Mouse (Mus musculus) midbrain, embryonic 11.5 days (tissue): ENCODE data around the gene Senp3. TPM values are rescaled to one million over a fixed set of nuclear protein-coding genes. Genes with fewer than 3 reads are reported as not detected.

ENCODE experiments used
- ATAC-seq: fragments of 200-750 bp; cut with Nextera tagmentation; 2 replicates; pipeline ENCODE4 v1.8.0; 2017; ENCODE audit warnings: moderate TSS enrichment, moderate library complexity; ENCODE audit not compliant: low FRiP score
- DNase-seq: peaks from one replicate; pipeline ENCODE4 v3.0.0; 2015; ENCODE audit warnings: low spot score; ENCODE audit errors: missing footprints
- H3K27ac ChIP-seq: fragments of 300-500 bp; sonication (generic); 2 replicates; pipeline ENCODE4 v1.5.1; 2014; ENCODE audit warnings: low read depth, low read length
- H3K27me3 ChIP-seq: fragments of 300-500 bp; sonication (generic); 2 replicates; pipeline ENCODE4 v1.6.1; 2014; ENCODE audit warnings: mild to moderate bottlenecking, low read length, moderate library complexity, mixed read lengths; ENCODE audit not compliant: control insufficient read depth, insufficient read depth
- H3K36me3 ChIP-seq: fragments of 300-500 bp; sonication (generic); 2 replicates; pipeline ENCODE4 v1.6.1; 2014; ENCODE audit warnings: mild to moderate bottlenecking, low read length, moderate library complexity, mixed read lengths; ENCODE audit not compliant: control insufficient read depth, insufficient read depth
- H3K4me1 ChIP-seq: fragments of 300-500 bp; sonication (generic); 2 replicates; pipeline ENCODE4 v1.6.1; 2014; ENCODE audit warnings: low read length; ENCODE audit not compliant: control insufficient read depth, insufficient read depth
- H3K4me2 ChIP-seq: fragments of 300-500 bp; sonication (generic); 2 replicates; pipeline ENCODE4 v1.6.1; 2014; ENCODE audit warnings: mild to moderate bottlenecking, moderate library complexity
- H3K4me3 ChIP-seq: fragments of 300-500 bp; sonication (generic); 2 replicates; pipeline ENCODE4 v1.5.1; 2014; ENCODE audit warnings: low read depth, low read length
- H3K9ac ChIP-seq: fragments of 300-500 bp; sonication (generic); 2 replicates; pipeline ENCODE4 v1.6.1; 2014; ENCODE audit warnings: low read length
- H3K9me3 ChIP-seq: fragments of 300-500 bp; sonication (generic); 2 replicates; pipeline ENCODE4 v1.6.1; 2016; ENCODE audit warnings: low read length; ENCODE audit not compliant: control insufficient read depth
- WGBS: fragments of 180-500 bp; shearing (Covaris S2); extraction: QIAGEN DNeasy Blood & Tissue Kit; methylation state at CpG from one replicate; pipeline ENCODE4 v1.1.7; 2014; 5-methylcytosine and 5-hydroxymethylcytosine counted together
- polyA plus RNA-seq: library from polyadenylated mRNA; unstranded; fragments of >200 nt; fragmentation: Nextera tagmentation; extraction: Ambion mirVana; gene quantifications from 2 replicates; pipeline ENCODE4 v1.2.1, GENCODE M21; 2014

Gene Senp3
- polyA plus RNA-seq, 1 experiment from 2014 or later = 90.8 TPM

- no peak for ATAC-seq
- H3K4me1 ChIP-seq = peaks cover 10% of the 10 kb centered on the region
- no peaks in the 10 kb centered on the region for H3K9me3 ChIP-seq
- no peaks in the 10 kb centered on the region for H3K36me3 ChIP-seq
- H3K4me2 ChIP-seq = no peak within 1 kb of the TSS
- H3K27ac ChIP-seq = no peak within 1 kb of the TSS
- peak within 1 kb of the TSS; percentile 24; the same call in 1 of the 2 replicates for H3K9ac ChIP-seq
- WGBS = 72% methylated on average over 10 of the region's 10 CpGs
- DNase-seq = peak; percentile 71
- H3K27me3 ChIP-seq = no peaks in the 10 kb centered on the region
- no peak within 1 kb of the TSS for H3K4me3 ChIP-seq
These were observed 3.8 kb upstream of the Senp3 start, which contains the start of gene Tnfsf13 for GRCm38 (mm10) chr11:69685526-69686148. Gene Tnfsf13, minus strand, starts transcription at chr11:69685784.

GRCm38 (mm10) chr11:69684936-69685335 is 3.1 kb upstream of the Senp3 start:
- H3K36me3 ChIP-seq = peaks cover 3% of the 10 kb centered on the region; the same call in 1 of the 2 replicates
- DNase-seq = peak; percentile 59
- H3K9me3 ChIP-seq = no peaks in the 10 kb centered on the region
- H3K4me3 ChIP-seq = no peak overlapping the region
- WGBS = 77% methylated on average over 6 of the region's 6 CpGs
- H3K4me1 ChIP-seq = peaks cover 16% of the 10 kb centered on the region
- H3K9ac ChIP-seq = no peak overlapping the region; the same call in 1 of the 2 replicates
- H3K4me2 ChIP-seq = no peak overlapping the region
- no peak overlapping the region for H3K27ac ChIP-seq
- no peak for ATAC-seq
- H3K27me3 ChIP-seq = no peaks in the 10 kb centered on the region

- ATAC-seq = no peak
- 85% methylated on average over 12 of the region's 12 CpGs for WGBS
These were observed 2.4 kb upstream of the Senp3 start for GRCm38 (mm10) chr11:69684128-69684745.

GRCm38 (mm10) chr11:69683576-69683975 is 1.7 kb upstream of the Senp3 start:
- H3K9ac ChIP-seq = no peak overlapping the region
- ATAC-seq (no peak), DNase-seq (peak; percentile 68)
- H3K9me3 ChIP-seq = no peaks in the 10 kb centered on the region
- peaks cover 16% of the 10 kb centered on the region for H3K4me1 ChIP-seq
- H3K4me3 ChIP-seq = no peak overlapping the region
- no peak overlapping the region for H3K27ac ChIP-seq
- WGBS = 81% methylated on average over 7 of the region's 7 CpGs
- H3K4me2 ChIP-seq = no peak overlapping the region
- peaks cover 6% of the 10 kb centered on the region; the same call in 1 of the 2 replicates for H3K36me3 ChIP-seq
- no peaks in the 10 kb centered on the region for H3K27me3 ChIP-seq

More at GRCm38 (mm10) chr11:69684128-69684745, 2.4 kb upstream of the Senp3 start:
- H3K4me3 ChIP-seq = no peak overlapping the region
- peaks cover 6% of the 10 kb centered on the region; the same call in 1 of the 2 replicates for H3K36me3 ChIP-seq
- no peaks in the 10 kb centered on the region for H3K9me3 ChIP-seq
- no peak overlapping the region for H3K27ac ChIP-seq
- H3K27me3 ChIP-seq = no peaks in the 10 kb centered on the region
- no peak overlapping the region; the same call in 1 of the 2 replicates for H3K9ac ChIP-seq
- peak; percentile 79 for DNase-seq
- H3K4me2 ChIP-seq = no peak overlapping the region
- H3K4me1 ChIP-seq = peaks cover 16% of the 10 kb centered on the region

DNA sequence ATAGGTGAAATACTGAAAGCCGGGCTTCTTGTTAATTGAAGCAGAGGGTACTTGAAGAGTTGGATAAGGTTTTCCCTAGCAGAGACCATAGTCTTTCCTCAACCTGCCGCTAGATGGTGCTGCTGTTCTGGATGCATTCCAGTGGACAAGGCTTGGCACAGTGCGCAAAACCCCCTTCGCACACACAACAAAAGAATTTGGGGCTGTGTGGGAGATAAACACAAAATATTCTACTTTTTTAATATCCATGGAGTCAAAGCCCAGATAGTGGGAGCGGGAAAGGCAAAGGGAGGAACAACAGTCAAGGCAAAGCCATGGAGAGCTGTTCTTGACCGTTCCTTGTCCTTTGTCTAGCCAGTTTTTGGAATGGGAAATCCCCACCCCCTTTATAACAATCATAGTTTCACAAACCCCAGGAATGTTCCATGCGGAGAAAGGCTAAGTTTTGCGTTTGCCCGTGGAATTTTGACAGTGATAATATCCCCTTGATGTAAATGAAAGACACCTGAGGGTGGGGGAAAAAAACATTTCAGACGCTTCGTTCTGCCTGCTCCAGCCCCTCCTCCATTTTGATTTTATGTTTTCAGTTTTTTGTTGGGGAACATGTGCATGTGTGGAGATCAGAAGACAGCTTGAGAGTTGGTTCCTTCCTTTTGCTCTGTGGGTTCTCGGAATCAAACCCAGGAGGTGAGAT is 1.1 kb upstream of the Senp3 start:
- Histone ChIP-seq H3K36me3 (peaks cover 6% of the 10 kb centered on the region; the same call in 1 of the 2 replicates), H3K27ac (no peak overlapping the region)
- ATAC-seq = peak; percentile 41; the same call in 1 of the 2 replicates

GRCm38 (mm10) chr11:69682209-69682839 is 440 bp upstream of the Senp3 start:
- peak overlapping the region; percentile 88 for H3K9ac ChIP-seq
- no peaks in the 10 kb centered on the region for H3K27me3 ChIP-seq
- peak overlapping the region; percentile 93 for H3K4me2 ChIP-seq
- H3K9me3 ChIP-seq = no peaks in the 10 kb centered on the region
- ATAC-seq (peak; percentile 35), DNase-seq (peak; percentile 97)
- peak overlapping the region; percentile 84 for H3K4me3 ChIP-seq
- H3K36me3 ChIP-seq = peaks cover 6% of the 10 kb centered on the region; the same call in 1 of the 2 replicates
- WGBS = 30% methylated on average over 24 of the region's 24 CpGs
- H3K27ac ChIP-seq = peak overlapping the region; percentile 77
- peaks cover 16% of the 10 kb centered on the region for H3K4me1 ChIP-seq

More for the DNA sequence above, 1.1 kb upstream of the Senp3 start:
- Histone ChIP-seq H3K9ac (peak overlapping the region; percentile 50), H3K27me3 (no peaks in the 10 kb centered on the region), H3K4me3 (no peak overlapping the region), H3K4me2 (peak overlapping the region; percentile 25; the same call in 1 of the 2 replicates), H3K4me1 (peaks cover 16% of the 10 kb centered on the region), H3K9me3 (no peaks in the 10 kb centered on the region)
- peak; percentile 98 for DNase-seq
- WGBS = 29% methylated on average over 12 of the region's 12 CpGs

DNA sequence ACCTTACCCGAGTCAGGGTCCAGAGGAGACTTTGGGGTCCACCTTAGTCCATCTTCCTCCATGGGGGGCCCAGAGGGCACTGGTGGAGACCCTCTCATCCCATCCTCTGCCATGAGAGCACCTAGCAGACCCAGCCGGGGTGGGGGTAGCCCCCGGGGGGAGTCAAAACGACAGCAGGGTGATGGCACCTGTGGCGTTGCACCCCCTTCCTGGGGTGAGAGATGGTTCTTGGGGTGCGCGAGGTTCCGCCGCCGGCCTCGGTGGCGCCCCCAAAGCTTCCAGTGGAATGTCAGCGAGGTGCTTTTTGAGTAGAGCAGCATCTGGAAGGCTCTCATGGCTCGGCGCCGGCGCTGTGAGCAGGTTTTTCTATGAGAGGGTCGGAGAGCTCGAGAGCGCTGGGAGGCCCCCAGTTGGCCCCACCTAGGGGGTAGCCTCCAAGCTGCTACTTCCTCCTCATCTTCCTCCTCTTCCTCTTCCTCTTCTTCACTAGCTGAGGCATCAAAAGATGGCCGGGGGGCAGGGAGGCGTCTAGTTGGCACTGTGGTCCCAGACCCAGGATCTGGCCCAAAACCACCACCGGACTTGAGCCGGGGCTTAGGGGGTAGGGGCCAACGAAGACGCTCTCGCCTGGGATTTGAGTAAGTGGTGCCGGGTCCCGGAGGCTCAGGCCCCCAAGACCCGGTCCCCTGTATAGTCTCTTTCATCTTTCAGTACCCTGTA is 1.6 kb downstream of the Senp3 start:
- Histone ChIP-seq H3K27ac (no peak overlapping the region), H3K9me3 (no peaks in the 10 kb centered on the region), H3K4me2 (peak overlapping the region; percentile 93), H3K27me3 (no peaks in the 10 kb centered on the region), H3K4me1 (peaks cover 14% of the 10 kb centered on the region), H3K36me3 (peaks cover 13% of the 10 kb centered on the region), H3K4me3 (peak overlapping the region; percentile 84; the same call in 1 of the 2 replicates), H3K9ac (no peak overlapping the region)
- DNase-seq = peak; percentile 80
- ATAC-seq = no peak
- WGBS = 92% methylated on average over 30 of the region's 30 CpGs

- no peak overlapping the region for H3K9ac ChIP-seq
- DNase-seq = no peak
- ATAC-seq = no peak
- no peak overlapping the region for H3K4me2 ChIP-seq
- no peaks in the 10 kb centered on the region for H3K27me3 ChIP-seq
- H3K27ac ChIP-seq = no peak overlapping the region
- no peak overlapping the region for H3K4me3 ChIP-seq
- peaks cover 14% of the 10 kb centered on the region for H3K4me1 ChIP-seq
- peaks cover 14% of the 10 kb centered on the region for H3K36me3 ChIP-seq
- 100% methylated on average over 2 of the region's 2 CpGs for WGBS
- H3K9me3 ChIP-seq = no peaks in the 10 kb centered on the region
These were observed 2.7 kb downstream of the Senp3 start for GRCm38 (mm10) chr11:69679144-69679543.
